ENCODE assay signal across 17 mouse cellular contexts in genomic region chr2:27166999-27167398, GRCm38 (mm10). TPM values are rescaled to one million over a fixed set of nuclear protein-coding genes. Genes with fewer than 3 reads are reported as not detected.
A peak's percentile ranks its signal among the peaks of the same experiment; 100 is the strongest.
DNase-seq lines count a peak whose midpoint lies in the region; ATAC-seq lines count a peak whose summit lies in the region.
"Had no signal": no experiment of that assay in that cellular context is flagged by ENCODE, and none has a peak within 500 bp of the region (broad histone marks: within the 10 kb centered on the region; RNA-seq: fewer than 3 reads in every experiment).

No protein-coding gene starts in this region.

- H3K27me3 ChIP-seq in embryonic facial prominence, embryonic 15.5 days: no peaks in the 10 kb centered on the region
- H3K27me3 ChIP-seq: forebrain, embryonic 13.5 days; midbrain, embryonic 12.5 days had no signal

- no peak for ATAC-seq in embryonic facial prominence, embryonic 15.5 days (ENCODE audit: insufficient number of reproducible peaks, low FRiP score, low TSS enrichment, low read depth)
- ATAC-seq: activated CD4-positive, CD25-positive, alpha-beta regulatory T cell, adult 4 months; forebrain, embryonic 13.5 days had no signal

- no peaks in the 10 kb centered on the region for H3K9me3 ChIP-seq in embryonic facial prominence, embryonic 15.5 days (replicated peaks)
- H3K9me3 ChIP-seq: forebrain, embryonic 13.5 days; midbrain, embryonic 12.5 days had no signal

- intact Hi-C loops in left cerebral cortex, postnatal 36 days (cut with DNase I): no loop called here

- no peak overlapping the region for H3K4me2 ChIP-seq in embryonic facial prominence, embryonic 15.5 days (replicated peaks)
- H3K4me2 ChIP-seq: forebrain, embryonic 13.5 days; hindbrain, embryonic 14.5 days; liver, embryonic 11.5 days; midbrain, embryonic 12.5 days had no signal

- DNase-seq in left cerebral cortex, postnatal 36 days (ENCODE audit: low spot score in 2 of 2): peak; percentile 39 to 51
- DNase-seq in left cerebral cortex, adult 8-10 months (ENCODE audit: low spot score in 2 of 2): no peak
- DNase-seq in 3134 (ENCODE audit: extremely low read depth, insufficient read length, low spot score) (peak; percentile 23), MN1 (ENCODE audit: low spot score) (peak; percentile 55), liver (no peak)
- DNase-seq in spleen, postnatal 36 days (ENCODE audit: low spot score in 2 of 2): no peak
- DNase-seq: cerebellum, postnatal 25 days; kidney, adult 11 months; kidney, postnatal 36 days had no signal

- H3K4me1 ChIP-seq in embryonic facial prominence, embryonic 15.5 days: peaks cover 25% of the 10 kb centered on the region

- no peak overlapping the region for H3K4me3 ChIP-seq in embryonic facial prominence, embryonic 15.5 days (replicated peaks)
- H3K4me3 ChIP-seq: forebrain, embryonic 13.5 days; midbrain, embryonic 12.5 days; myocyte had no signal

- no peak overlapping the region for H3K9ac ChIP-seq in embryonic facial prominence, embryonic 15.5 days
- H3K9ac ChIP-seq: forebrain, embryonic 13.5 days; hindbrain, embryonic 14.5 days; midbrain, embryonic 12.5 days had no signal

- 4% methylated on average over 2 of the region's 2 CpGs for WGBS in embryonic facial prominence, embryonic 15.5 days

- 0 out of 2 replicates have a peak overlapping the region, but pooled peaks have one; percentile 7 for H3K27ac ChIP-seq in embryonic facial prominence, embryonic 15.5 days (replicated peaks)
- H3K27ac ChIP-seq: forebrain, embryonic 13.5 days; hindbrain, embryonic 14.5 days; midbrain, embryonic 12.5 days had no signal

- no peaks in the 10 kb centered on the region for H3K36me3 ChIP-seq in embryonic facial prominence, embryonic 15.5 days
- H3K36me3 ChIP-seq: midbrain, embryonic 12.5 days had no signal

RNA-seq across cellular contexts. Expression of gene Dbh, which starts 2.0 kb away (rescaled TPM):
- under 1 TPM; 0.41 to 0.44 TPM for total RNA-seq in left cerebral cortex, postnatal 36 days (2021)
- under 1 TPM; 0.20 to 0.53 (median 0.43) TPM for total RNA-seq in left cerebral cortex, adult 8-10 months (2022)
- polyA plus RNA-seq in embryonic facial prominence, embryonic 15.5 days (2015; fragmentation: Nextera tagmentation; extraction: Ambion mirVana): 0.55 and 1.1 TPM in 2 replicates
- total RNA-seq: neutrophil, adult 5-6 weeks had no signal
- polyA plus RNA-seq: activated CD4-positive, CD25-positive, alpha-beta regulatory T cell, adult 4 months; forebrain, embryonic 13.5 days had no signal

RNA-seq across cellular contexts. Expression of gene Fam163b, which starts 24.7 kb away (rescaled TPM):
- total RNA-seq in left cerebral cortex, postnatal 36 days (2021): 100 to 1,000 TPM; 112 to 122 TPM
- 100 to 1,000 TPM in 1 of 4 experiments, 10 to 100 TPM in 3; 95.8 to 105 (median 98.8) TPM for total RNA-seq in left cerebral cortex, adult 8-10 months (2022)
- polyA plus RNA-seq in embryonic facial prominence, embryonic 15.5 days (2015; fragmentation: Nextera tagmentation; extraction: Ambion mirVana): 0.12 and 0.31 TPM in 2 replicates
- total RNA-seq: neutrophil, adult 5-6 weeks had no signal
- polyA plus RNA-seq: activated CD4-positive, CD25-positive, alpha-beta regulatory T cell, adult 4 months had no signal

Comparison
In these comparisons a context has a peak if more than half of its experiments do, and no peak if none do; other contexts are left out.
1. DNase-seq: peak in left cerebral cortex, postnatal 36 days (2 of 2), 3134 (single experiment) and MN1 (single experiment); none in left cerebral cortex, adult 8-10 months (0 of 2), spleen, postnatal 36 days (0 of 2) and liver (single experiment).